Comparison of ENCODE assay signal across 9 mouse cellular contexts in genomic region chr6:128411115-128411514, GRCm38 (mm10). TPM values are rescaled to one million over a fixed set of nuclear protein-coding genes. Genes with fewer than 3 reads are reported as not detected.
DNase-seq lines count a peak whose midpoint lies in the region; ATAC-seq lines count a peak whose summit lies in the region.
"Had no signal": no experiment of that assay in that cellular context is flagged by ENCODE, and none has a peak within 500 bp of the region (broad histone marks: within the 10 kb centered on the region; RNA-seq: fewer than 3 reads in every experiment).

No protein-coding gene starts in this region.

- 18% methylated on average over 3 of the region's 3 CpGs for WGBS in forebrain, embryonic 12.5 days
- WGBS in hindbrain, embryonic 14.5 days = 17% methylated on average over 3 of the region's 3 CpGs

- no peak overlapping the region for H3K4me2 ChIP-seq in forebrain, embryonic 12.5 days
- H3K4me2 ChIP-seq in hindbrain, embryonic 14.5 days (replicated peaks) = no peak overlapping the region
- H3K4me2 ChIP-seq: limb, embryonic 12.5 days had no signal

- ATAC-seq in forebrain, embryonic 12.5 days (ENCODE audit: low FRiP score) = peak; percentile 56
- ATAC-seq in hindbrain, embryonic 14.5 days (ENCODE audit: low FRiP score) = peak; percentile 59

- H3K36me3 ChIP-seq in forebrain, embryonic 12.5 days (replicated peaks) = peaks cover 80% of the 10 kb centered on the region
- peaks cover 80% of the 10 kb centered on the region for H3K36me3 ChIP-seq in hindbrain, embryonic 14.5 days (replicated peaks; ENCODE audit: control insufficient read depth, insufficient read depth)

- H3K9ac ChIP-seq in forebrain, embryonic 12.5 days = no peak overlapping the region
- H3K9ac ChIP-seq in hindbrain, embryonic 14.5 days = no peak overlapping the region
- H3K9ac ChIP-seq: limb, embryonic 12.5 days had no signal

- no peaks in the 10 kb centered on the region for H3K9me3 ChIP-seq in forebrain, embryonic 12.5 days
- H3K9me3 ChIP-seq in hindbrain, embryonic 14.5 days (ENCODE audit: control insufficient read depth, low read length) = no peaks in the 10 kb centered on the region
- H3K9me3 ChIP-seq: limb, embryonic 12.5 days had no signal

- no peaks in the 10 kb centered on the region for H3K27me3 ChIP-seq in forebrain, embryonic 12.5 days
- H3K27me3 ChIP-seq in hindbrain, embryonic 14.5 days (ENCODE audit: control insufficient read depth, insufficient read depth, low read length) = no peaks in the 10 kb centered on the region
- H3K27me3 ChIP-seq: limb, embryonic 12.5 days had no signal

- H3K27ac ChIP-seq in forebrain, embryonic 12.5 days = no peak overlapping the region
- H3K27ac ChIP-seq in hindbrain, embryonic 14.5 days = no peak overlapping the region
- H3K27ac ChIP-seq: limb, embryonic 12.5 days had no signal

- no peak overlapping the region for H3K4me3 ChIP-seq in forebrain, embryonic 12.5 days (replicated peaks)
- no peak overlapping the region for H3K4me3 ChIP-seq in hindbrain, embryonic 14.5 days (replicated peaks; ENCODE audit: low read length)
- H3K4me3 ChIP-seq: limb, embryonic 12.5 days had no signal

- peak; percentile 33 for DNase-seq in MEL-GATA-1-ER (ENCODE audit: extremely low read depth, low read depth)
- DNase-seq in c-Kit-positive CD71-negative TER-119-negative erythroid progenitor cells, embryonic 14.5 days (ENCODE audit: low read depth) = peak; percentile 59
- DNase-seq in hindbrain, embryonic 14.5 days (ENCODE audit: low spot score) = peak; percentile 88
- peak; percentile 88 to 89 for DNase-seq in layer of hippocampus, postnatal 10 days (ENCODE audit: low spot score in 2 of 2)
- peak; percentile 82 for DNase-seq in lung, postnatal 14 days
- peak; percentile 77 for DNase-seq in retina, postnatal 1 day
- DNase-seq in urinary bladder, postnatal 25 days (ENCODE audit: low spot score) = peak; percentile 79

- H3K4me1 ChIP-seq in forebrain, embryonic 12.5 days = no peaks in the 10 kb centered on the region
- H3K4me1 ChIP-seq in hindbrain, embryonic 14.5 days (replicated peaks; ENCODE audit: control insufficient read depth, insufficient read depth, low read length) = no peaks in the 10 kb centered on the region
- H3K4me1 ChIP-seq: limb, embryonic 12.5 days had no signal

RNA-seq across cellular contexts. Expression of gene Nrip2, which starts 12.0 kb away (rescaled TPM):
- 3.6 and 3.9 TPM in 2 replicates for polyA plus RNA-seq in forebrain, embryonic 12.5 days (2016; fragmentation: Nextera tagmentation; extraction: Ambion mirVana)
- 8.9 and 9.0 TPM in 2 replicates for polyA plus RNA-seq in hindbrain, embryonic 14.5 days (2014; fragmentation: Nextera tagmentation; extraction: Ambion mirVana)
- 1 to 10 TPM; 5.2 to 5.3 TPM for total RNA-seq in layer of hippocampus, postnatal 10 days (2021)

RNA-seq across cellular contexts. Expression of gene Itfg2, which starts 13.6 kb away (rescaled TPM):
- polyA plus RNA-seq in forebrain, embryonic 12.5 days (2016; fragmentation: Nextera tagmentation; extraction: Ambion mirVana) = 34.7 and 37.2 TPM in 2 replicates
- polyA plus RNA-seq in hindbrain, embryonic 14.5 days (2014; fragmentation: Nextera tagmentation; extraction: Ambion mirVana) = 36.0 and 39.4 TPM in 2 replicates
- 10 to 100 TPM; 21.9 to 23.8 TPM for total RNA-seq in layer of hippocampus, postnatal 10 days (2021)

RNA-seq across cellular contexts. Expression of gene Fkbp4, which starts 27.4 kb away (rescaled TPM):
- polyA plus RNA-seq in forebrain, embryonic 12.5 days (2016; fragmentation: Nextera tagmentation; extraction: Ambion mirVana) = 525 and 564 TPM in 2 replicates
- 293 and 307 TPM in 2 replicates for polyA plus RNA-seq in hindbrain, embryonic 14.5 days (2014; fragmentation: Nextera tagmentation; extraction: Ambion mirVana)
- 100 to 1,000 TPM; 117 to 118 TPM for total RNA-seq in layer of hippocampus, postnatal 10 days (2021)

RNA-seq across cellular contexts. Expression of gene Gm44596, which starts 35.8 kb away (rescaled TPM):
- not detected in 2 replicates for polyA plus RNA-seq in forebrain, embryonic 12.5 days (2016; fragmentation: Nextera tagmentation; extraction: Ambion mirVana)
- not detected in 2 replicates for polyA plus RNA-seq in hindbrain, embryonic 14.5 days (2014; fragmentation: Nextera tagmentation; extraction: Ambion mirVana)
- total RNA-seq in layer of hippocampus, postnatal 10 days (2021) = 1 to 10 TPM in 1 of 2 experiments, not detected in 1; 1.3 TPM
- polyA plus RNA-seq: limb, embryonic 12.5 days had no signal

RNA-seq across cellular contexts. Expression of gene Tex52, which starts 35.9 kb away (rescaled TPM):
- polyA plus RNA-seq in forebrain, embryonic 12.5 days (2016; fragmentation: Nextera tagmentation; extraction: Ambion mirVana) = 0.88 and 1.0 TPM in 2 replicates
- 0.34 and 0.58 TPM in 2 replicates for polyA plus RNA-seq in hindbrain, embryonic 14.5 days (2014; fragmentation: Nextera tagmentation; extraction: Ambion mirVana)
- total RNA-seq in layer of hippocampus, postnatal 10 days (2021) = not detected

Comparison
In these comparisons a context has a peak if more than half of its experiments do, and no peak if none do; other contexts are left out.
1. DNase-seq: peak in every context shown above with its lines; median percentile 88 in layer of hippocampus, postnatal 10 days; 88 in hindbrain, embryonic 14.5 days; 82 in lung, postnatal 14 days; 79 in urinary bladder, postnatal 25 days; 77 in retina, postnatal 1 day; 59 in c-Kit-positive CD71-negative TER-119-negative erythroid progenitor cells, embryonic 14.5 days; 33 in MEL-GATA-1-ER.